Mouse (Mus musculus) cerebellum, postnatal 10 days (tissue): Measurements from ENCODE around the gene Rasgrp2.

Experiments
- DNase-seq, 2 experiments: peaks; one replicate each; pipeline ENCODE4 v3.0.0; 2021; ENCODE audit warnings: mixed read lengths in 2 of 2

Rasgrp2 gene

DNA sequence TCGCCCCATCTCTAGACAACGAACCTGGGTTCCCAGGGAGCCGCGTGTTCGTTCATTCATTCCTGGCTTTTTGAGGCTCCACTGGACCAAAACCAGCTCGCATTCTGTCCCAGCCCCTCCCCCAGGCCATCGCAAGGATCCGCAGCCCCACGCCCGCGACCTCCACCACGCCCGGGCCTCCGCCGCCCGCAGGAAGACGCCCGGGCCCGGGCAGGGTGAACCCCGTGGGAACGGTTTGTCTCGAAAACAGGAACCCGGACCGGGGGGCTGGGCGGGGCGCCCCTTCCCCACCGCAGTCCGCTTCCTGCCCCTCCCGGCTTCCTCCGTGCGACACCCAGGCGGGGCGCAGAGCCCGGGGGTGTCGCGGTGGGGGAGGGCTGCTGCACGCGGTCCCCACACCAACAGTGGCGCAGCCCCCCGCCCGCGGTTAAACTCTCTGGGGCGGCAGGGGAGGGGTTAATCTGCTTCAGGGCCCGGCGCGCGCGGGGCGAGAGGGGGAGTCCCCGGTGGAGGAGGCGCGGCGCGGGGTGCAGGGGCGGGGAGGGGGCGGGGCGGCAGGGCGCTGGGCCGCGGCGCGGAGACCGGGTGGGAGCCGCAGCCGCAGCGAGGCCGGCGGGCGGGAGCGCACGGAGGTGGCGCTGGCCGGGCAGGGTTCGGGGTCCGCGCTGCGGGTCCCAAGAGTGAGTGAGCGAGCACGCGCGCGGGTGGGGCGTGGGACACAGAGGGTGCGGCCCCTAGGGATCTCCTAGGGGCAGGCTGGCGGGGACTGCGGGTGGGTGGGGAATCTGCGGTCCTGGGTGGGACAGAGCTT, at the start of gene Rasgrp2:
Rasgrp2 (plus strand) TSS at position 56 of the 811 bp plus-strand sequence.
- peak; percentile 56 to 66 for DNase-seq

GRCm38 (mm10) chr19:6351431-6352106, 47.6 kb upstream of the Rasgrp2 start:
- peak; percentile 34 to 49 for DNase-seq

GRCm38 (mm10) chr19:6352107-6352505, 47.0 kb upstream of the Rasgrp2 start:
- no peak for DNase-seq

- DNase-seq: no peak
Observed at GRCm38 (mm10) chr19:6354030-6354429, 45.1 kb upstream of the Rasgrp2 start.

DNA sequence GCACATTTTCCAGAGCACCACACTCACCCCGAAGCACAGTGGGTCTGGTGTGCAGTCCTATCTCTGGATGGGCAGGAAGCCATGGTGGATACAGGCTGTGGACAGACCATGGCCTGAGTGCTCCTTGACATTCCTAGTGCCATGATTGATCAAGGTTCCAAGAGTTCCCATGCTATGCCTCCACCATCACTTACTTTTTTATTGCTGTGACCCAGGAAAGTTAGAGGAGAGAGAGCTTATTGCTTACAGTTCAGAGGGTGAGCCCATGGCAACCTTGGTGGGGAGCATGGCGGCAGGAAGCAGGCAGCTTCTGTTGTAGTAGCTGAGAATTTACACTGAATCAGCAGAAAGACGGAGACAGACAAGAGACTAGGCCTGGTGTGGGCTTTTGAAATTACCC, 37.8 kb upstream of the Rasgrp2 start:
- no peak for DNase-seq

GRCm38 (mm10) chr19:6363091-6363410, 36.1 kb upstream of the Rasgrp2 start:
- no peak for DNase-seq

- DNase-seq: peak; percentile 100
Observed at GRCm38 (mm10) chr19:6363411-6364240, 35.5 kb upstream of the Rasgrp2 start, which contains the start of gene Sf1. Sf1 (plus strand) TSS chr19:6363690.

GRCm38 (mm10) chr19:6364317-6364725, 34.8 kb upstream of the Rasgrp2 start:
- DNase-seq: peak; percentile 96 to 97

GRCm38 (mm10) chr19:6364842-6365241, 34.3 kb upstream of the Rasgrp2 start:
- no peak for DNase-seq

GRCm38 (mm10) chr19:6370175-6370574, 29.0 kb upstream of the Rasgrp2 start:
- DNase-seq: no peak

DNA sequence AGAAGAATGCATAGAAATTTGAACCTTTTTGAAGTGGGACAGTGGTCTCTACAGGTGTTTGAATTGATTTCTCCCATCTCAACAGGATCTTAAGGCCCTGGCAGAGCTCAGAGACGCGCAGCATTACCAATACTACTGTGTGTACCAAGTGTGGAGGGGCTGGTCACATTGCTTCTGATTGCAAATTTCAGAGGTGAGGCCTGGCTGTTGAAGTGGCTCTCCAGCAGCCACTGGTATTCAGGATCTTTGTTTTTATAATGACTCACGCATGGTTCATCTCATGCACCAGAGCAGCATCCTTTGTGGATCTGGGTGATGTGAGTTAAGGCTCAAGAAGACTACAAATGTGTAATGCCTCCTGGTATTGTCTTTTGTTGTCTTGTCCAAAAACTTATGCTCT, 26.7 kb upstream of the Rasgrp2 start:
- DNase-seq: no peak

DNA sequence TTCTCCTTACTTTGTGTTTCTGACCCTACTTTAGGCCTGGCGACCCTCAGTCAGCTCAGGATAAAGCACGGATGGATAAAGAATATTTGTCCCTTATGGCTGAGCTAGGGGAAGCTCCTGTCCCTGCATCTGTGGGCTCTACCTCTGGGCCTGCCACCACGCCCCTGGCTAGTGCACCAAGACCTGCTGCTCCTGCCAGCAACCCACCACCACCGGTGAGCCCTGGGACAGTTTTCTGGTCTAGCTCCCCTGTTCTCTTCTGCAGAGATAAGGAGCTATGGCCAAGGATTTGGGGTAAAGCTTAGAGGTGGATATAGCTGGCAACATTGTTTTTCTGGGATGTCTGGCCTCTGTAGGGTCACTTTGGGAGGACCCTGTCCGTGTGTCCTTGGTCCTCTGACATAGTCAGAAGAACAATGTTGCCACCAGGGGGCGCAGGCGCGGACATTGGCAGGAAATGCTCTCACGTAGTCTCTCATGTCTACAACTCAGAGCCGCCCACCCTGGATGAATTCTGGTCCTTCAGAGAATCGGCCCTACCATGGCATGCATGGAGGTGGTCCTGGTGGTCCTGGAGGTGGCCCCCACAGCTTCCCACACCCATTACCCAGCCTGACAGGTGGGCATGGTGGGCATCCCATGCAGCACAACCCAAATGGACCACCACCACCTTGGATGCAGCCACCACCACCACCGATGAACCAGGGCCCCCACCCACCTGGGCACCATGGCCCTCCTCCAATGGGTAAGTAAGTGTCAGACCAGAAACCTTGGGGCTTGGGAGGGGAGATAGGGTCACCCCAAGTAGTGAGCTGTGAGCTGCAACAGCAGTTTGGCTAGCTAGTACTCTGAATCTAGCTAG, 25.4 kb upstream of the Rasgrp2 start:
- peak; percentile 95 to 98 for DNase-seq

DNA sequence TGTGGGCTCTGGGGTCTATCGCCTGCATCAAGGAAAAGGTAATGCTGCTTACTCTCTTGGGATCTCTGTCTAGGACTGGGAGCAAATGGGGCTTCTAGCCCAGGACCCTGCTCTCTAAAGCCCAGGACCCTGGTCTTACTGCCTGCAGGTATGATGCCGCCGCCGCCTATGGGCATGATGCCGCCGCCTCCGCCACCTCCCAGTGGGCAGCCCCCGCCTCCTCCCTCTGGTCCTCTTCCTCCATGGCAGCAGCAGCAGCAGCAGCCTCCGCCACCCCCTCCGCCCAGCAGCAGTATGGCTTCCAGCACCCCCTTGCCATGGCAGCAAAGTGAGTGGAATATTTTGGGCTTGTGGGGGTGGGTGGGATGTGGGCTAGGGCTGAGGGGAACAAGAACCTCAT, 24.6 kb upstream of the Rasgrp2 start:
- no peak for DNase-seq

GRCm38 (mm10) chr19:6375423-6376254, 23.5 kb upstream of the Rasgrp2 start:
- peak; percentile 47 to 56 for DNase-seq

DNA sequence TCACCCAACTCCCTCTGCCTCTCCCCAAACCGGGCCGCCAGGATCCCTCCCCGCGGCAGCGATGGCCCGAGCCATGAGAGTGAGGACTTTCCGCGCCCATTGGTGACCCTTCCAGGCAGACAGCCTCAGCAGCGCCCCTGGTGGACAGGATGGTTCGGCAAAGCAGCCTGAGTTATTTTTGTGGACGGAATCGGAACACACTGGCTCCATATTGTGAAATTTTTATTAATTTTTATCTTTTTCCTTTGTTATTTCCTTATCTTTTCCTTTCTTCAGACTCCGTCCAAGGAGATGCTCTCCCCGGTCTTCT, 22.9 kb upstream of the Rasgrp2 start:
- peak; percentile 87 to 95 for DNase-seq

- no peak for DNase-seq
Observed at GRCm38 (mm10) chr19:6376643-6377042, 22.5 kb upstream of the Rasgrp2 start.

DNA sequence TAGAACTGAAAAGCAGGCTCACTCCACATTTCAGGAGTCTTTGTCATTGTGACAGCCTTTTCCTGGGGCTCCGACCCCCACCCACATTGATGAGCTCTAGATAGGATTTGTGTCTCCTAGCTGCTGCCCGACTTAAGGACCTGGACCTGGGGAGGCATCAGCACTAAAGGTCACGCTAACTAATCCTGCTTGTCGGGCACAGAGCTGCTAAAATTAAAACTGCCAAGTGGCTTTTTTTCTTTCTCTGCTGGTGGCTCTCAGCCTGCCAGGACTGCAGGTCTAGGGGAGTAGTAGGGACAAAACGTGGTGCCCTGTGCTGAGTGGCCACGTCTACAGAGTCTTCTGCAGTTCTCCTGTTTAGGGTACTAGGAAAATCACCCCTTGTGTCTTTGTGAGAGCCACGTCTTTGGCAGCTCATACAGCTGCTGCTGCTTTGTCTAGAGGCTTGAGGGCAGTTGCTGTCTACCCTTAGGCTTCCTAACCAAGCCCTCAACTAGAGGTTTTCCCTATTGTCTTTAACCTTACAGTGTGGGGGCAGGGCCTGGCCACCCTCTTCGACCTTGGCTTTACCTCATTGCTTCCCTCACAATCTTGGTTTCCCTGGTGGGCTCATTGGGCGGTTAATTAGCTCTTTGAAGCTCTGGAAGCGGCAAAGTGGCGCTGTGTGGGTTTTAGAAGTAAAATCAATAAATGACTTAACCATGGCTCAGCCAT, 21.7 kb upstream of the Rasgrp2 start:
- no peak for DNase-seq

DNA sequence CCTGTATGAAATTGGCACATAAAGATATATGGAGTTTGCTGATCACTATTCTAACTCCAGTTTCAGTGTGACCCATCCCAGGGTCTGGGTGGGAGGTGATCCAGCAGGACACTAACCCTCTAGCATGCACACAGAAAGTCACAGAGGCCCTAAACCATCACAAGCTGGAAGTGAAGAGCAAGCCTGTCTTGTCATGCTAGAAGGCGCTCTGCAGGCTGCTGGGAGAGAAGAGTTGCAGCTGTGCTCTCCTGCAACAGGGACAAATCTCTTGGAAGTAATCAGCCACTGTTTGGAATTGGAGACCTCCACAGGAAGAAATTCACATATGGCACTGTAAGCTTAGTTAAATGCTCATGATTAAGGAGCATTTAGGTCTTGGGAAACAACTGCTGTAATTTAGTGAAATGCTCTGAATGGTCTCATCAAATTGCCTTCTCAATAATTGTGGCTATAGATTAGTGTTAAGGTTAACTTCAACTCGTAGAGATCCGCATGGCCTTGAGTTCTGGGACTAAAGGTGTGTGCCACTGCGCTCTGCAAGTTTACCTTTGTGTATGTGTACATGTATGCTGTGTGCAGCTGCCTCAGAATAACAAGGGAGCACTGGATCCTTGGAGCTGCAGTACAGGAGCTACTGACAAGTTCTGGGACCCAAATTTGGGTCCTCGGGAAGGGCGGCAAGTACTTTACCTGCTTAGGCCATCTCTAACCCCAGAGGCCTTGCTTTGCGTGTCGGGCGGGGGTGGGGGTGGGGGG, 18.6 kb upstream of the Rasgrp2 start:
- DNase-seq: no peak

DNA sequence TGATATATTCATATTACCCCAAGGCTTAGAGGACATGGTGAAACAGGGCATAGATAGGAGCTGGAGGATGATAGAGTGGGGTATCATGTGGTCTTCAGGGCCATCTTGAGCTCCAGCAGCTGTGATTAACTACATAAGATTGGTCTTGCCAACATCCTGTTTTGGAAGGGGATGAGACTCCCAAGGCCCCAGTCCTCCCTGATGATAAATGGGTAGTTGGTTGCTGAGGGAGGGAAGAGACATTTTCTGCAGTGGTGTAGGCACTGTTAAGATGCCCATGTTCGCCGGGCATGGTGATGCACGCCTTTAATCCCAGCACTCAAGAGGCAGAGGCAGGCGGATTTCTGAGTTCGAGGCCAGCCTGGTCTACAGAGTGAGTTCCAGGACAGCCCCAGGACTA, 17.9 kb upstream of the Rasgrp2 start:
- DNase-seq: no peak

DNA sequence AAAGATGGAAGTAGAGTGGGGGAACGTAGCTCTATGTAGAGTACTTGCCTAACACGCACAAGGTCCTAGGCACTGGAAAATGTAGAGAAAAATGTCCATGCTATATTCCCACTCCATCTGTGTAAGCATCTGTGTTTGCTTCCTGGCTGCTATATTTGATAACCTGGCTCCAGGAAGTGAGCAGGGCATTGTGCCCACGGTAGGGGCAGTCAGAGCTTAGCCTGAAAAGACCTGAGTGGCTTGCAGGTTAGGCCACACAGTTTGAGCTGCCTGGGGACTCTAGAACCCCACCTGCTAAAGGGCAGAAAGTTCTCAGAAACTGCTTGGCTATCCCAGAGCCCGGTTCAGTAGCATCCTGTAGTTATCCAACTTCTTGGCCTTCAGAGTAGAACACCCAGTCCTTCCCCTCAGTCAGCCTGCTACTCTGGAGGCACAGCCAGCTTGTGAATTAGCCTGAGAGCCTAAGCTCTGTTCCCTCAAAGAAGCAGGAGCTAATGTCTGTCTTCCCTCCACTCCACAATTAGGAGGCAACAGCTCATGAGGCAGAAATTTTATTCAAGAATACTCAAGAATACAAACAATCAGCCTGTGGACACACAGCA, 16.7 kb upstream of the Rasgrp2 start:
- DNase-seq: peak; percentile 60 to 66
